Mouse (Mus musculus) G1E (cell line): ENCODE measurements around the gene Phyhipl. TPM values are rescaled to one million over a fixed set of nuclear protein-coding genes. Genes with fewer than 3 reads are reported as not detected.

Source experiments
- ATAC-seq: 2 replicates; pipeline ENCODE4 v1.8.0; 2016; ENCODE audit warnings: mild to moderate bottlenecking; ENCODE audit not compliant: insufficient number of reproducible peaks, poor library complexity, low FRiP score, severe bottlenecking; ENCODE audit errors: extremely low read depth
- DNase-seq: peaks from one replicate; pipeline ENCODE4 v3.0.0; 2012; ENCODE audit warnings: low spot score
- H3K27me3 ChIP-seq: 2 replicates; pipeline ENCODE4 v1.6.1; 2012; ENCODE audit warnings: mild to moderate bottlenecking, low read length, inconsistent platforms; ENCODE audit not compliant: insufficient read depth
- H3K36me3 ChIP-seq: replicated peaks from 2 replicates; pipeline ENCODE3; 2012; ENCODE audit warnings: mild to moderate bottlenecking, inconsistent platforms
- H3K4me1 ChIP-seq: 2 replicates; pipeline ENCODE4 v1.6.1; 2012; ENCODE audit warnings: low read depth, low read length, inconsistent platforms, mixed read lengths; ENCODE audit not compliant: insufficient read depth
- H3K4me3 ChIP-seq: 2 replicates; pipeline ENCODE4 v1.5.1; 2012; ENCODE audit warnings: low read depth, mild to moderate bottlenecking, inconsistent platforms, low read length, moderate library complexity, mixed read lengths
- H3K9me3 ChIP-seq: replicated peaks from 2 replicates; pipeline ENCODE4 v1.6.1; 2012; ENCODE audit warnings: inconsistent platforms
- CTCF ChIP-seq: IDR thresholded peaks from 2 replicates; pipeline ENCODE4 v1.5.1; 2012; ENCODE audit warnings: low read depth, low read length, inconsistent platforms, mixed read lengths
- GATA1 ChIP-seq: IDR thresholded peaks from 2 replicates; pipeline ENCODE4 v1.6.1; 2012; ENCODE audit warnings: borderline replicate concordance, low read length, inconsistent platforms, mixed read lengths
- GATA2 ChIP-seq: IDR thresholded peaks from 2 replicates; pipeline ENCODE4 v1.6.1; 2012; ENCODE audit warnings: low read depth, low read length, inconsistent platforms, borderline replicate concordance
- POLR2AphosphoS5 ChIP-seq: IDR thresholded peaks from 2 replicates; pipeline ENCODE4 v1.6.1; 2012; ENCODE audit warnings: low read depth, low read length, inconsistent platforms; ENCODE audit not compliant: insufficient replicate concordance
- TAL1 ChIP-seq: conservative IDR thresholded peaks from 2 replicates; pipeline ENCODE4 v1.6.1; 2012; ENCODE audit warnings: low read depth, low read length, inconsistent platforms, mixed read lengths
- polyA plus RNA-seq: library from polyadenylated mRNA; stranded (reverse); fragments of >175 nt; gene quantifications from 2 replicates; pipeline ENCODE4 v1.2.3, GENCODE M21; 2012
- total RNA-seq, 2 experiments: library from RNA; stranded (forward) in 1 of 2; stranded (reverse) in 1 of 2; fragments of 200-1000 nt in 1 of 2; fragments of >200 nt in 1 of 2; fragmentation: Nextera tagmentation in 1 of 2; gene quantifications; 2 replicates each; pipeline ENCODE4 v1.2.3; 2014 to 2017

Gene Phyhipl
- total and polyA plus RNA-seq, 3 experiments: 0.71 TPM; not detected in 2

DNA sequence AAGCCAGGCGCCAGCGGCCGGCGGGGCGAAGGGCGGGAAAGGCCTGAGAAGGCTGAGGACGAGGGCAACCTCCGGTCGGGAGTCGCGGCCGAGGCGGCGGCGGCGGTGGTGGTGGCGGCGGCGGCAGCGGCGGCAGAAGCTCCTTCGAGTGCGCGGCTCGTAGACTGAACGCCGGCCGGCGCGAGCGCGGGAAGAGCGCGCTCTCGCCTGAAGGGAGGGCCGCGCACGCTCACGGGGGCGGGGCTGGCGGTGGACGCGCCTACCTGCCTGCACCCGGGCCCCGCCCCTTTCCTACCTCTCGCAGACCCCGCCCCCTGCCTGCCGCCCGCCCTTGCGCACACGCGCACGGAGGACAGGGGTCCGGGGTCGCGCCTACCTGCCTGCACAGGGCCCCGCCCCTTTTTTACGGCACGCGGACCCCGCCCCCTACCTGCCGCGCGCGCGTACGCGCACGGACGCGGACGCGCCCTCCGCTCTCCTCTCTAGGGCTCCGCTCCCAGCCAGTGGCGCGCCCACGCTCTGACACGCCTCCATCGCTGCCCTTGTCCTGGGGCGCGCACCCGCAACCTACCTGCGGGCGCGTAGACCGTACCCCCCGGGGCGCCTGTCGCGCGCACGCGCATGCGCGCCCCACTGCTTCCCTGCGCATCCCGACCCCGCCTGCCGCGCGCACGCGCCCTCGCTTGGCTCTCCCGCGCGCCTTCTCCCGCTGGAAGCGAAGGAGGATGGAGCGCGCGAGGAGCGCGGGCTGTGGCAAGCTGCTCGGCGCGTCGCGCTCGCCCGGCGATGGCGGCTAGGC is 56.4 kb downstream of the Phyhipl start:
- Histone ChIP-seq H3K9me3 (peaks cover 37% of the 10 kb centered on the region), H3K27me3 (no peaks in the 10 kb centered on the region), H3K4me1 (no peaks in the 10 kb centered on the region), H3K36me3 (no peaks in the 10 kb centered on the region), H3K4me3 (peak overlapping the region; percentile 35; the same call in 1 of the 2 replicates)
- no peak for ATAC-seq
- no peak for TF ChIP-seq GATA2
- no peak for DNase-seq

DNA sequence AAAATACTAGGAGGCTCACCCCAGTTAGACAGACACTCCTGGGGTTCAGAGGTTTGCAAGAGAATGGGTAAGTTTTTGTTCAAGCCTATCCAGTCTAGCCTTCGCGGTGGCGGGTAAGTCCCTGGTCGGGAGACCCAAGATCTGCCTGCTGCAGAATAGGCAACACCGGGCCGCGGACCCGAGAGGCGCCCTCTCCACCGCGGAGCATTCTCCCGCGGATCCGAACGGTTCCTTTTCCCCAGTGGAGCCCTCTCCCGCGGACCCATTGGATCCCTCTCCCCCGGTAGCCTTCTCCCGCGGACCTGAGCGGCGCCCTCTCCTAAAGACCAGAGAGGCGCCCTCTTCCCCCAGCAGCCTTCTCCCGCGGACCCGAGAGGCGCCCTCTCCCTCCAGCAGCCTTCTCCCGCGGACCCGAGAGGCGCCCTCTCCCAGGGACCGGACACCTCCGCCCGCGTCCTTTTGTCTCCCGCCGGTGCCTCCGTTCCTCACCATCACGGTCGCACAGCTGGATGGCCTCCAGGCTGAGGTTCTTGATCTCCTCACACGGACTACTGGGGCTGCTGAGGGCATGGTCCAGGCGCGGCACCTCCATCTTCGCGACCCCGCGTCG is 57.1 kb downstream of the Phyhipl start:
- TF ChIP-seq POLR2AphosphoS5 (no peak), GATA1 (no peak), CTCF (no peak), GATA2 (no peak), TAL1 (no peak)
- ATAC-seq (no peak), DNase-seq (no peak)
- Histone ChIP-seq H3K4me3 (no peak overlapping the region; the same call in 1 of the 2 replicates), H3K36me3 (no peaks in the 10 kb centered on the region), H3K4me1 (no peaks in the 10 kb centered on the region), H3K9me3 (peaks cover 39% of the 10 kb centered on the region), H3K27me3 (no peaks in the 10 kb centered on the region)

DNA sequence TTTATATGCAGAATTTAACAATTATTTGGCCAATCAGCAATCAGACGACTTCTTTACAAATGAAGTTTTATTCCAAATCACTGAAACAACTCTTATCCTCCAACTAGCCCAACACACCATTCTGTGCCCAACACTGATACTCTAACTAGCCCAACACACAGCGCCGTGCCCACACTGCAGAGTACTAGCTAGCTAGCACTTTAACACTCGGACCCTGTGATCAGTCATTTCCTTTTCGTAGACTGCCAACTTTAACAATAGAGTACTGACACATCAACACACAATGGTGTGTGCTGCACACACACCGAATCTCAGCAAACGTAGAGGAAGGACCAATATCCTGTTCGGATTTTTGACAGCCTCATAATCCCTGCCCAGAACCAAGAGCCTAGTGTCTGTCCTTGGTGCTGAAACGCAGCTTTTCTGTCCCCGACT is 57.7 kb downstream of the Phyhipl start:
- Histone ChIP-seq H3K36me3 (no peaks in the 10 kb centered on the region), H3K27me3 (no peaks in the 10 kb centered on the region), H3K4me3 (no peak overlapping the region), H3K4me1 (no peaks in the 10 kb centered on the region), H3K9me3 (peaks cover 42% of the 10 kb centered on the region)
- no peak for TF ChIP-seq GATA2
- no peak for TF ChIP-seq GATA1
- TF ChIP-seq CTCF: no peak
- TF ChIP-seq POLR2AphosphoS5: no peak
- no peak for TF ChIP-seq TAL1
- DNase-seq (no peak), ATAC-seq (no peak)

DNA sequence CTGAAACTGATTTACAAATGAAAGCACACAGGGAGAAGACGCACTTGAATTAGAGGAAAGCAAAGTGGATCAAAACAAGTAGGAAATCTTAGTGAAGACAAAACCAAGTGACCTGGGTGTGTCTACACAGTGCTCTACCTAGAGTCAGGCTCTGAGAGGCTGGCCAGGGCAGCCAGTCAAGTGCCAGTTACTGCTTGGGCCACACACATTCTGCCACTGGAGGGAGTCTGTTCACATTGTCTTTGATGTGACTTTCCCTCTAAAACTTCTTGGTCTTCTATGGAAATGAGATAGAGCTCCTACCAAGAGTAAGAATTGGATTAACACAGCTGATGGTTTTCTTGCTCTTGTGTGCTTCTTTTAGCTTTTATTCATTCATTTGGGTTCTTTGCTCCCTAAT is 61.8 kb downstream of the Phyhipl start:
- H3K9me3 ChIP-seq: peaks cover 23% of the 10 kb centered on the region
- no peaks in the 10 kb centered on the region for H3K36me3 ChIP-seq
- DNase-seq: no peak
- H3K27me3 ChIP-seq: no peaks in the 10 kb centered on the region
- TF ChIP-seq GATA2 (no peak), POLR2AphosphoS5 (no peak), GATA1 (no peak), TAL1 (no peak), CTCF (no peak)
- no peak for ATAC-seq
- no peak overlapping the region for H3K4me3 ChIP-seq
- H3K4me1 ChIP-seq: no peaks in the 10 kb centered on the region

DNA sequence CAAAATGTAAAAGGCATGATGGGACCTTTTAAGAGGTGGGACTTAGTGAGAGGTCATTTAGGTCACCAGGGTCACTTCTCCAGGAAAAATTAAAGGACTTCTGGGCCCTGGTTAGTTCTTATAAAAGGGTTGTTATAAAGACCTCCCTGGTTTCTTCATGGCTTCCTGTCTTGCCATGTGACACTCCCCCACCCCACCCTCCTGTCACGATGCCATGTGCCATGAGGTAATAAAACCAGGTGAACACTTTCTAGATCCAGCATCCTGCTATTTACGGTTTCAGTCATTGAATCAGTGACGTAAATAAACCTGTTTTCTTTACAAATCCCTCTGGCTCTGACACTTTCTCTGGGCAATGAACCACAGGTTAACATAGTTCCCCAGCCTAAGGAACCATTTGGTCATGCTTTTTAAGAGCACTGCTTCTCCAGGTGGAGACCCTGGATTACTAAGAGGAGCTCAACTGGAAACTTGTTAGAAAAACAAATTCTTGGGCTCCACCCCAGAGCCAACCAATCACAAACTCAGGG is 68.8 kb downstream of the Phyhipl start:
- DNase-seq: no peak
- peaks cover 4% of the 10 kb centered on the region for H3K9me3 ChIP-seq
- ATAC-seq: no peak
- TF ChIP-seq CTCF (no peak), GATA1 (no peak), TAL1 (no peak), POLR2AphosphoS5 (no peak), GATA2 (no peak)
- no peaks in the 10 kb centered on the region for H3K27me3 ChIP-seq
- H3K36me3 ChIP-seq: no peaks in the 10 kb centered on the region
- no peak overlapping the region for H3K4me3 ChIP-seq
- H3K4me1 ChIP-seq: no peaks in the 10 kb centered on the region

DNA sequence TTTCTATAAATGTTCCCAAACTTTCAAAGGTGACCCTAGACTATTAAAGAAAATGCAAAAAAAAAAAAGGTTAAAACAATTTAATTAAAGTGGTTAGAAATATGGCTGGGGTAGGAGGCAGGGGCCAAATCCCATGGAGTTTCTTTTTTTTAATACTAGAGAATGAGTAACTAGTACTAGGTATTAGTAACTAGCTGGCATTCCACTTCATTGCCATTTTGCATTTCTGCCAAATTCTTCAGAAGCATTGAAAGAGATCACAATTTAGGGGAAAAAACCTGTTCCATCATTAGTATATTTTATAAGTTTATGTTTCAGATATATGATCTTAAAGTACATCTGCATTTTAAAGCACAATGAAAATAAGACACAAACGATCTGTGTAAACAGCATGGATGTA is 71.6 kb downstream of the Phyhipl start:
- Histone ChIP-seq H3K4me1 (no peaks in the 10 kb centered on the region), H3K27me3 (no peaks in the 10 kb centered on the region), H3K9me3 (peaks cover 7% of the 10 kb centered on the region), H3K36me3 (no peaks in the 10 kb centered on the region), H3K4me3 (no peak overlapping the region)
- TF ChIP-seq POLR2AphosphoS5: no peak
- TF ChIP-seq CTCF: no peak
- TF ChIP-seq TAL1: no peak
- no peak for TF ChIP-seq GATA2
- TF ChIP-seq GATA1: no peak
- no peak for ATAC-seq
- DNase-seq: no peak
